Mouse (Mus musculus) embryonic facial prominence, embryonic 13.5 days (tissue): ENCODE data around the gene Cxcl10. TPM values are rescaled to one million over a fixed set of nuclear protein-coding genes. Genes with fewer than 3 reads are reported as not detected.

Experiments
- ATAC-seq: fragments of 200-750 bp; cut with Nextera tagmentation; 2 replicates; pipeline ENCODE4 v1.8.0; 2017; ENCODE audit warnings: low read depth; ENCODE audit not compliant: insufficient number of reproducible peaks, insufficient read depth, low FRiP score, low TSS enrichment
- H3K27ac ChIP-seq: fragments of 300-500 bp; sonication (generic); 2 replicates; pipeline ENCODE4 v1.5.1; 2015; ENCODE audit warnings: moderate library complexity, mild to moderate bottlenecking, inconsistent platforms
- H3K27me3 ChIP-seq: fragments of 300-500 bp; sonication (generic); 2 replicates; pipeline ENCODE4 v1.6.1; 2015; ENCODE audit warnings: mild to moderate bottlenecking, inconsistent platforms
- H3K36me3 ChIP-seq: fragments of 300-500 bp; sonication (generic); 2 replicates; pipeline ENCODE4 v1.6.1; 2015; ENCODE audit warnings: mild to moderate bottlenecking, inconsistent platforms
- H3K4me1 ChIP-seq: fragments of 300-500 bp; sonication (generic); 2 replicates; pipeline ENCODE4 v1.6.1; 2015; ENCODE audit warnings: inconsistent platforms
- H3K4me2 ChIP-seq: fragments of 300-500 bp; sonication (generic); 2 replicates; pipeline ENCODE4 v1.6.1; 2015; ENCODE audit warnings: moderate library complexity, mild to moderate bottlenecking, inconsistent platforms
- H3K4me3 ChIP-seq: fragments of 300-500 bp; sonication (generic); 2 replicates; pipeline ENCODE4 v1.5.1; 2015; ENCODE audit warnings: mild to moderate bottlenecking, inconsistent platforms
- H3K9ac ChIP-seq: fragments of 300-500 bp; sonication (generic); 2 replicates; pipeline ENCODE4 v1.6.1; 2015; ENCODE audit warnings: mild to moderate bottlenecking, inconsistent platforms
- H3K9me3 ChIP-seq: fragments of 300-500 bp; sonication (generic); 2 replicates; pipeline ENCODE4 v1.6.1; 2016; ENCODE audit warnings: inconsistent platforms
- WGBS: fragments of 180-500 bp; shearing (Covaris S2); methylation state at CpG from one replicate; pipeline ENCODE4 v1.1.7; 2015; ENCODE audit warnings: mixed read lengths; 5-methylcytosine and 5-hydroxymethylcytosine counted together
- polyA plus RNA-seq: library from polyadenylated mRNA; unstranded; fragments of >200 nt; fragmentation: Nextera tagmentation; extraction: Ambion mirVana; gene quantifications from 2 replicates; pipeline ENCODE4 v1.2.1, GENCODE M21; 2015

The Cxcl10 gene
- 0.45 and 0.73 TPM in 2 replicates for polyA plus RNA-seq

DNA sequence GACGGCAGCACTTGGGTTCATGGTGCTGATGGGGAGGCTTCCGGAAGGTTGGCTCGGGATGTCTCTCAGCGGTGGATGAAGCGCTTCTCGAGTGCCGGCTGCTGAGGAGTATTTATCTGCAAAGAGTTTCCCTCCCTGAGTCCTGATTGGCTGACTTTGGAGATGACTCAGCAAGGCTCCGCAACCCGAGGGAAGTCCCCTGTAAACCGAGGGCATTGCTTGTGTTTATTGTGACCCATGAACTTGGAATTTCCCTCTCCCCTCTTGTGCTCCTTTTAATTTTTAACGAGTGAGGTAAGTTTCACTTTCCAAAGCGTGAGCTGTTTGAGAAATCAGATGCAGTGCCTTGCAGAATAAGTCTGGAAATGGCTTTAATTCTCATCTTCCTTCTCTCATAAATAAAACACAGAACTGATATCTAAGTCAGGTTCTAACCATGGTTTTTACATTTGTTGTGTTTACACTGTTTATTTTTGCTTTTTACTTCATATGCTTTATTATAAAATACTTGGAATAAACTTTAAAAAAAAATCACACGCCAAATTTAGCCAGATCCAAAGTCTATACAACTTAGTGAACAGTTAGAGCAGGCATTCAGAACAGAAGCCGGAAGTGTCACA lies at the start of gene Cxcl10:
Cxcl10 (minus strand) TSS at position 96 of the 620 bp plus-strand sequence.
- H3K27ac ChIP-seq: no peak within 1 kb of the TSS
- H3K4me2 ChIP-seq: peak within 1 kb of the TSS; percentile 52
- 0 out of 2 replicates have a peak within 1 kb of the TSS, but pooled peaks have one; percentile 2 for H3K9ac ChIP-seq
- H3K36me3 ChIP-seq: no peaks in the 10 kb centered on the region
- H3K4me1 ChIP-seq: 0 out of 2 replicates have a peak, but pooled peaks cover 4% of the 10 kb centered on the region
- H3K9me3 ChIP-seq: no peaks in the 10 kb centered on the region
- ATAC-seq: no peak
- WGBS: 21% methylated on average over 14 of the region's 14 CpGs
- peak within 1 kb of the TSS; percentile 25 for H3K4me3 ChIP-seq
- H3K27me3 ChIP-seq: peaks cover 8% of the 10 kb centered on the region

- 25% methylated on average over 5 of the region's 5 CpGs for WGBS
Observed at GRCm38 (mm10) chr5:92398153-92398552, 49.5 kb upstream of the Cxcl10 start.

DNA sequence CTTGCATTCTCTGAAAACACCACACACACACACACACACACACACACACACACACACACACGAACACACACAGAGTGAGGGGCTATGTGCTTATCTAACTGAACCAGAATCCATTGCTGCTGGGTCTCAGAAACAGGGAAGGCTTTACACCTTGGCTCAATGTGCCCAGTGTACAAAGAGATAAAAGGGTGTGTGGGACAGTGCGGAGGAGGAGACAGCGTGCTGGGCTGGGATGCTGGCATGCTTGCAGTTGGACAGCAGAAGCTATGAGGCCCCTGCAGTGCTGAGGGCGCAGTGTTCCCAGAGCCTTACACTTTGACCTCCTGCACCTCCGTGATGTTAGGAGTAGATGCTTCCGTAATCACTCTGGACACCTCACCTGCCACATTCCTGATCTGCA lies 47.8 kb upstream of the Cxcl10 start:
- Histone ChIP-seq H3K27ac (no peak overlapping the region), H3K27me3 (peaks cover 27% of the 10 kb centered on the region), H3K4me3 (no peak overlapping the region), H3K36me3 (no peaks in the 10 kb centered on the region), H3K9me3 (no peaks in the 10 kb centered on the region), H3K4me2 (no peak overlapping the region), H3K4me1 (no peaks in the 10 kb centered on the region), H3K9ac (no peak overlapping the region)
- WGBS: 81% methylated on average over 6 of the region's 6 CpGs
- no peak for ATAC-seq

More at GRCm38 (mm10) chr5:92398153-92398552, 49.5 kb upstream of the Cxcl10 start:
- no peak overlapping the region for H3K9ac ChIP-seq
- ATAC-seq: peak; percentile 37; the same call in 1 of the 2 replicates
- no peaks in the 10 kb centered on the region for H3K9me3 ChIP-seq
- H3K4me3 ChIP-seq: no peak overlapping the region
- no peak overlapping the region for H3K4me2 ChIP-seq
- H3K36me3 ChIP-seq: no peaks in the 10 kb centered on the region
- peaks cover 10% of the 10 kb centered on the region for H3K27me3 ChIP-seq
- H3K27ac ChIP-seq: no peak overlapping the region
- H3K4me1 ChIP-seq: no peaks in the 10 kb centered on the region

- ATAC-seq: no peak
- peaks cover 34% of the 10 kb centered on the region for H3K27me3 ChIP-seq
- H3K4me3 ChIP-seq: no peak overlapping the region
- H3K27ac ChIP-seq: no peak overlapping the region
- no peaks in the 10 kb centered on the region for H3K9me3 ChIP-seq
- H3K4me2 ChIP-seq: no peak overlapping the region
- no peak overlapping the region for H3K9ac ChIP-seq
- 83% methylated on average over 3 of the region's 3 CpGs for WGBS
- H3K4me1 ChIP-seq: no peaks in the 10 kb centered on the region
- no peaks in the 10 kb centered on the region for H3K36me3 ChIP-seq
Observed at GRCm38 (mm10) chr5:92395764-92396163, 47.1 kb upstream of the Cxcl10 start.

DNA sequence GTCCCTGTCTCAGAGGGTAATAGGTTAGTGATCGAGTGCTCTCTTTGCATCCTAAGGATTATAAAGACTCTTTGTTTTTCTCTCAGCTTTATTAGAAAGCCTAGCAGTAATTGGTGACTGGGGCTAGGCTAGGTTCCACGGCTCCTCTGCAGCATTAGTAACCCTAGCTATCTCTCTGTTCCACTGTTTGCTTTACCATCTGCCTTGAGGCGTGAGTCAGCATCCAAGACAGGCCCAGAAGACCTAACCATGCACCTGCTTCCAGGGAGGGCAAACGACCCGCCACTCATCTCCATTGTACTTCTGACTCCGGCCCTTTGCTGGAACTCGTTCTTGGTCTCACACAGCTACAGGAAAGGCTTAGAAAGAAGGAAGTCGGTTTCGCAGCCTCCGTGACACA lies 45.2 kb upstream of the Cxcl10 start:
- H3K27me3 ChIP-seq: peaks cover 45% of the 10 kb centered on the region
- no peaks in the 10 kb centered on the region for H3K9me3 ChIP-seq
- H3K4me1 ChIP-seq: no peaks in the 10 kb centered on the region
- ATAC-seq: no peak
- WGBS: 60% methylated on average over 10 of the region's 10 CpGs
- H3K36me3 ChIP-seq: no peaks in the 10 kb centered on the region
- H3K9ac ChIP-seq: no peak overlapping the region
- H3K27ac ChIP-seq: no peak overlapping the region
- H3K4me3 ChIP-seq: no peak overlapping the region
- H3K4me2 ChIP-seq: no peak overlapping the region

- 39% methylated on average over 18 of the region's 18 CpGs for WGBS
- ATAC-seq: no peak
- Histone ChIP-seq H3K9ac (no peak overlapping the region), H3K9me3 (no peaks in the 10 kb centered on the region), H3K4me2 (peak overlapping the region; percentile 51), H3K36me3 (no peaks in the 10 kb centered on the region), H3K4me3 (peak overlapping the region; percentile 24), H3K27me3 (peaks cover 45% of the 10 kb centered on the region), H3K4me1 (no peaks in the 10 kb centered on the region), H3K27ac (no peak overlapping the region)
Observed at GRCm38 (mm10) chr5:92392542-92392941, 43.9 kb upstream of the Cxcl10 start.

DNA sequence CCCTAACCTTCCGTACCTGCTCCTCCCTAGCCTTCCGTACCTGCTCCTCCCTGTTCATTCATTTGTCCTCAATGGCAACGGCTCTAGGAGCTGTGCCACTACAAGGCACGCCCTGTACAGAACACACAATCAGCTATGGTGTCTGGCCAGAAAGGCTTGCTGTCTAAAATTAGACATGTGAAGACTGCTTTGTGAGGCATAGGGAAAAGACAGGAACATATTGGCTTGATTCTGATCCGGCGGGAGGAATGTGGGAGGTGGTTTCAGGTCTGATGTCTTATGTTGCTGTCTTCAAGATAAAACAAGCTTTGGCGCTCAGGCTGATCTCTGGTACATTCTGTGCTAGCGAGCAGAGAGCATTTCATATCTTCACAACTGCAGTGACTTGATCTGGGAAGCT lies 41.9 kb upstream of the Cxcl10 start:
- Histone ChIP-seq H3K27ac (no peak overlapping the region), H3K9me3 (no peaks in the 10 kb centered on the region), H3K4me1 (no peaks in the 10 kb centered on the region), H3K4me2 (no peak overlapping the region), H3K4me3 (no peak overlapping the region), H3K9ac (no peak overlapping the region), H3K36me3 (no peaks in the 10 kb centered on the region), H3K27me3 (peaks cover 45% of the 10 kb centered on the region)
- no peak for ATAC-seq
- WGBS: 68% methylated on average over 8 of the region's 8 CpGs

DNA sequence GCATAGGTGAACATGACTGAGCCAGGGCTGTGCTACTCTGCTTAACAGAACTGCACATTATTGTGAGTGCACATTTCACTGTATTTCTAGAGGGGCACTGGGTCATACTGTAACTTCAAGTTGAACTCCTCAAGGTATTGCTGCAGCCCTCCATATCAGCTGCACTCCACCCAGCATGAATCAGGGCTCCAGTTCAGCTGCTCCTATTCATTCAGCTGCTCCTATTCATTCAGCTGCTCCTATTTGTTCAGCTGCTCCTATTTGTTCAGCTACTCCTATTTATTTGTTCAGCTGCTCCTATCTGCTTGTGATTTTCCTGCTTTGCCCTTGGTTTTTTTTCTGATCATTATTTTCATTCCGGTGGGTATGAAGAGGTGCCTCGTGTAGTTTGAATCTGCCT lies 41.3 kb upstream of the Cxcl10 start:
- Histone ChIP-seq H3K9ac (no peak overlapping the region), H3K36me3 (no peaks in the 10 kb centered on the region), H3K4me1 (no peaks in the 10 kb centered on the region), H3K27me3 (peaks cover 45% of the 10 kb centered on the region), H3K4me3 (no peak overlapping the region), H3K4me2 (no peak overlapping the region), H3K27ac (no peak overlapping the region), H3K9me3 (no peaks in the 10 kb centered on the region)
- WGBS: 76% methylated on average over 2 of the region's 2 CpGs
- no peak for ATAC-seq

- Histone ChIP-seq H3K4me1 (no peaks in the 10 kb centered on the region), H3K27me3 (peaks cover 28% of the 10 kb centered on the region), H3K9me3 (no peaks in the 10 kb centered on the region), H3K4me3 (no peak overlapping the region), H3K36me3 (no peaks in the 10 kb centered on the region), H3K27ac (no peak overlapping the region), H3K4me2 (no peak overlapping the region), H3K9ac (no peak overlapping the region)
- ATAC-seq: no peak
- 67% methylated on average over 11 of the region's 11 CpGs for WGBS
Observed at GRCm38 (mm10) chr5:92387433-92387832, 38.7 kb upstream of the Cxcl10 start.

DNA sequence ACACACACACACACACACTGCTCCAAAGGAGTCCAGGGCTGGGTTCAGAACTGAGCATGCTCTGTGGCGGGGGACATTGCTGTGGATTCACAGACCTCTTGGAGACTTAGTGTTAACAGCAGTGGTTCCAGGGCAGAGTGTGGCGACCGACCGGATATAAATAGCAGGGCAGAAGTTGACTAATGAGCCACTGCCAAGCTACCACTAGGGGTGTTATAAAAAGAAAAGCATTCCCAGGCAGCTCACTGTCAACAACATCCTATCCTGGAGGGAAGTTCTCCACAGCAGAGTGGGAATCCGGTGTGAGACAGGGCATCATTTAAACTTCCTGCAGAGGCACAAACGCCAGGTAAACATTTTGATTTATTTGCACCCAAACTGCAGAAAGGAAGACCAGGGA lies 38.0 kb upstream of the Cxcl10 start:
- Histone ChIP-seq H3K27me3 (peaks cover 20% of the 10 kb centered on the region), H3K4me3 (no peak overlapping the region), H3K4me1 (no peaks in the 10 kb centered on the region), H3K4me2 (no peak overlapping the region), H3K27ac (no peak overlapping the region), H3K9ac (no peak overlapping the region), H3K36me3 (no peaks in the 10 kb centered on the region), H3K9me3 (no peaks in the 10 kb centered on the region)
- no peak for ATAC-seq
- 54% methylated on average over 6 of the region's 6 CpGs for WGBS

- no peaks in the 10 kb centered on the region for H3K9me3 ChIP-seq
- H3K4me2 ChIP-seq: no peak overlapping the region
- no peak overlapping the region for H3K4me3 ChIP-seq
- no peaks in the 10 kb centered on the region for H3K4me1 ChIP-seq
- no peaks in the 10 kb centered on the region for H3K36me3 ChIP-seq
- H3K9ac ChIP-seq: no peak overlapping the region
- 86% methylated on average over 5 of the region's 5 CpGs for WGBS
- no peak for ATAC-seq
- H3K27me3 ChIP-seq: peaks cover 15% of the 10 kb centered on the region
- no peak overlapping the region for H3K27ac ChIP-seq
Observed at GRCm38 (mm10) chr5:92386102-92386501, 37.4 kb upstream of the Cxcl10 start.

- ATAC-seq: no peak
- Histone ChIP-seq H3K4me1 (no peaks in the 10 kb centered on the region), H3K4me3 (no peak overlapping the region), H3K9ac (no peak overlapping the region), H3K9me3 (no peaks in the 10 kb centered on the region), H3K4me2 (no peak overlapping the region), H3K27me3 (peaks cover 2% of the 10 kb centered on the region), H3K36me3 (no peaks in the 10 kb centered on the region), H3K27ac (no peak overlapping the region)
- 51% methylated on average over 7 of the region's 7 CpGs for whole genome bisulfite sequencing
Observed at GRCm38 (mm10) chr5:92384855-92385254, 36.2 kb upstream of the Cxcl10 start.
